Comparison of ENCODE assay signal across 16 mouse cellular contexts in the genomic region with DNA sequence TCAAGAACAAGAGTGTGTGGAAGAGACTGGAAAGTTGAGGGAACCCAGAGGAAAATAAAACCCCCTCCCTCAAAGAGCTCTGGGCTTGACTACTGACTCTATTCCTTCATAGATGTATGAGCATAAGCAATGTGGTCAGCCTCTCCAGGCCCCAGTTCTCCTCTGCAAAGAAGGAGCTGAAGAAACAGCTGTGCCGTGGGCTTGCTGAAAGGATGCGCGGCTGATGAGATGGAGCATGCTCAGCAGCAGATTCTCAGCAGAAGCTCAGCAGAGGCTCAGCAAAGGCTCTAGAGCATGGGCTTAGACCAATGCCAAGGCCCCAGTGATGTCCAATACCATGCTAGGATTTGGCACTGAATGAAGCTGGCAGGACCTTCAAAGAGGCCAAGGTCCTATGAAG.
DNase-seq lines count a peak whose midpoint lies in the region.
"Had no signal": no experiment of that assay in that cellular context is flagged by ENCODE, and none has a peak within 500 bp of the region (broad histone marks: within the 10 kb centered on the region; RNA-seq: fewer than 3 reads in every experiment).

No protein-coding gene starts in this region.

- intact Hi-C loops in left cerebral cortex, postnatal 36 days (cut with DNase I): loop anchor here (10.0 kb wide), 2 partner anchors 105 to 235 kb away; no protein-coding TSS in a partner anchor

- DNase-seq in layer of hippocampus, adult 18-20 months (ENCODE audit: low spot score in 2 of 2): peak; percentile 24 to 59
- DNase-seq in layer of hippocampus, postnatal 25 days (ENCODE audit: extremely low spot score in 1 of 2, low spot score in 1 of 2): no peak
- DNase-seq in right cerebral cortex, adult 2 months (ENCODE audit: low spot score in 2 of 2): peak; percentile 63 to 69
- DNase-seq in right cerebral cortex, postnatal 10 days (ENCODE audit: low spot score in 2 of 2): no peak
- peak; percentile 55 to 57 for DNase-seq in left cerebral cortex, postnatal 36 days (ENCODE audit: low spot score in 2 of 2)
- no peak for DNase-seq in cerebellum, postnatal 4 days (ENCODE audit: low spot score in 2 of 2)
- no peak for DNase-seq in cerebellum, adult 9-10 months
- DNase-seq: adrenal gland, postnatal 25 days; cerebellum, adult 11-12 months; cerebellum, postnatal 14 days; embryo, embryonic 11 days; gastrocnemius, postnatal 14 days; heart, adult 18-20 months; heart, postnatal 10 days; lung, embryonic 14.5 days; spleen, adult 18-20 months had no signal

Comparison
In these comparisons a context has a peak if more than half of its experiments do, and no peak if none do; other contexts are left out.
1. DNase-seq: peak in layer of hippocampus, adult 18-20 months (2 of 2), right cerebral cortex, adult 2 months (2 of 2) and left cerebral cortex, postnatal 36 days (2 of 2); none in layer of hippocampus, postnatal 25 days (0 of 2), right cerebral cortex, postnatal 10 days (0 of 2), cerebellum, postnatal 4 days (0 of 2) and cerebellum, adult 9-10 months (single experiment).